Mouse (Mus musculus) kidney, embryonic 15.5 days (tissue): ENCODE measurements at regions not wholly inside any gene's neighbourhood (a gene's known extent, or its start where the extent isn't known, plus 50 kb on each side); places are given as distances from the start of the nearest gene placed in this dataset.

ENCODE experiments used
- ATAC-seq: fragments of 200-750 bp; cut with Nextera tagmentation; replicated peaks from 2 replicates; pipeline ENCODE4 v1.8.0; 2017; ENCODE audit warnings: moderate TSS enrichment; ENCODE audit not compliant: low FRiP score
- H3K27ac ChIP-seq: fragments of 300-500 bp; sonication (generic); 2 replicates; pipeline ENCODE4 v1.5.1; 2015; ENCODE audit warnings: mild to moderate bottlenecking, inconsistent platforms
- H3K27me3 ChIP-seq: fragments of 300-500 bp; sonication (generic); 2 replicates; pipeline ENCODE4 v1.6.1; 2015; ENCODE audit warnings: inconsistent platforms
- H3K36me3 ChIP-seq: fragments of 300-500 bp; sonication (generic); 2 replicates; pipeline ENCODE4 v1.6.1; 2015; ENCODE audit warnings: inconsistent platforms
- H3K4me1 ChIP-seq: fragments of 300-500 bp; sonication (generic); 2 replicates; pipeline ENCODE4 v1.6.1; 2015; ENCODE audit warnings: inconsistent platforms
- H3K4me2 ChIP-seq: fragments of 300-500 bp; sonication (generic); 2 replicates; pipeline ENCODE4 v1.6.1; 2015; ENCODE audit warnings: moderate library complexity, mild to moderate bottlenecking, inconsistent platforms
- H3K4me3 ChIP-seq: fragments of 300-500 bp; sonication (generic); replicated peaks from 2 replicates; pipeline ENCODE4 v1.5.1; 2015; ENCODE audit warnings: mild to moderate bottlenecking, inconsistent platforms
- H3K9ac ChIP-seq: fragments of 300-500 bp; sonication (generic); 2 replicates; pipeline ENCODE4 v1.6.1; 2015; ENCODE audit warnings: mild to moderate bottlenecking, inconsistent platforms
- H3K9me3 ChIP-seq: fragments of 300-500 bp; sonication (generic); replicated peaks from 2 replicates; pipeline ENCODE4 v1.6.1; 2016; ENCODE audit warnings: inconsistent platforms
- WGBS: fragments of 180-500 bp; shearing (Covaris S2); methylation state at CpG from one replicate; pipeline ENCODE4 v1.1.7; 2015; ENCODE audit warnings: mixed read lengths; 5-methylcytosine and 5-hydroxymethylcytosine counted together

DNA sequence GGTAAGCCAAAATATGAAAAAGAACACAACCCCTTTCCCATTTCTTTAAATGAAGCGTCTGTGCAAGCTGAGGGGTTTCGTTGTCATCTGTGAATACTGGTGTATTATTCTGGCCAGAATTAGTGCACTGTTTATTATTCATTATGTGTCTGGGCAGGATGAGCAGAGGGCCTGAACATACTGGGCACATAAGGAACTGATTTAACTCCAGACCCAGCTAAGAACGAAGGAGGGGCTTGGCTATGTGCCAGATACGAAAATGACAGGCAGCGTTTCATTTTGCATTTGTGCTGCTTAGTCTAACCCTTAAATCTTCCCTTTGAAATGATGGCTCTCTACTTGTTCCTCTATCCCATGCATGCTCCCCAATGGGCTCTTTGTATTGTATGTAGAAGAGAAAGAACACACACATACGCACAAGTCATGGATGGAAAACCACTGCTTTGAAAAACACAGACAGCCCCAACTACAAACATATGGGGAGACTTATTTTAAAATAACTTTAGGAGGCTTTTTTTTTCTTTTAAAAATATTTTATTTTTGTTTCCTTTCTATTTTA lies 213.4 kb upstream of the Dcn start:
- H3K27ac ChIP-seq = no peak overlapping the region
- H3K36me3 ChIP-seq = no peaks in the 10 kb centered on the region
- no peak overlapping the region for H3K4me3 ChIP-seq
- no peak overlapping the region for H3K9ac ChIP-seq
- no peak for ATAC-seq
- no peaks in the 10 kb centered on the region for H3K4me1 ChIP-seq
- no peak overlapping the region for H3K4me2 ChIP-seq
- no peaks in the 10 kb centered on the region for H3K9me3 ChIP-seq
- 74% methylated on average over 6 of the region's 6 CpGs for WGBS
- no peaks in the 10 kb centered on the region for H3K27me3 ChIP-seq

DNA sequence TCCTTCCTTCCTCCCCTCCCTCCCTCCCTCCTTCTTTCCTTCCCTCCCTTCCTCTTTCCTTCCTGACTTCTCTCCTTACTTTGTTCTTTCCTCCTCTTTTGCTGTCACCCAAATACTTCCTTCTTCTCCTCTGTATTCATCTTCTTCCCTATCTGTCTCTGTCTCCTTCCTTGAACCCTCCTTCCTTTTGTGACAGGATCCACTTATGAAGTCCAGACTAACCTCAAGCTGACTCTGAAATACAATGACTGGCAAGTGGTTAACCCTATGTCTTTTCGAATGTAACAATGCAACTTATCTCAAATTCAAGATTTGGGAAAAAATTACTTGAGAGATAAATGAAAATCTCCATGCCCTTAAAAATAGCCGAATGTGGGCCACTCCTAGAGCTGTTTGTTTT lies 197.0 kb upstream of the Dcn start:
- Histone ChIP-seq H3K9me3 (no peaks in the 10 kb centered on the region), H3K4me1 (no peaks in the 10 kb centered on the region), H3K9ac (no peak overlapping the region), H3K27ac (no peak overlapping the region), H3K4me3 (no peak overlapping the region), H3K27me3 (no peaks in the 10 kb centered on the region), H3K36me3 (no peaks in the 10 kb centered on the region), H3K4me2 (no peak overlapping the region)
- ATAC-seq = no peak
- 60% methylated on average over 2 of the region's 2 CpGs for WGBS

DNA sequence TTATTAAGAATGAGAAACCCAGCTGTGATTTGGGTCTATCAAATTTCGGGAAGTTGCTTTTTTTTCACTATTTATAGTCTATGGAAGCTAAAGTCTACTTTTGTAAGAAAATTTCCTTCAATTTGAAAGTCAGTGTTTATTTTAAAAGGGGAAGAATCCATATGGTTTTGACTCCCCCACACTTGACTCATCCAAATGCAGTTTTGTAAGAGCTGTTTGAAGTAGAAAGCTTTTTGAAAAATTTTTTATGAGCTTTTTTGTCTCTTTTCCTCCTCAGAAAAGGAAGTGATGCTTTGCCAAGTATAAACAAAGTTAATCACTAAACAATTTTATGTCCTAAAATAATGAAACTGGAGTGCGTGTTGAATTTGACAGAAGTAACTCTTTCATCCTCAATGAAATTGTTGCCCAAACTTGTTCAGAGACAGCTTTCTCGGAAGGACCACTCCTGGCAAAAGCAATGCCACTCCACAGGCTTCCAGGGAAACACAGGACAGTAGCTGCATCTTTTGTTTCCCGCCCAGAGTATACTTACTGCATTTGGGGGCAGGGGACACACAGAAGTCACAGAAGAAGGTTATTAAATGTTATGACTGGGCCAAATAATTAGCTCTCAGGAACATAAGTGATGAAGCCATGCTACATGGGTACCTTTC lies 196.4 kb upstream of the Dcn start:
- Histone ChIP-seq H3K4me1 (no peaks in the 10 kb centered on the region), H3K9ac (no peak overlapping the region), H3K27me3 (no peaks in the 10 kb centered on the region), H3K9me3 (no peaks in the 10 kb centered on the region), H3K4me3 (no peak overlapping the region), H3K36me3 (no peaks in the 10 kb centered on the region), H3K27ac (peak overlapping the region; percentile 43; the same call in 1 of the 2 replicates), H3K4me2 (no peak overlapping the region)
- ATAC-seq = no peak
- 61% methylated on average over 4 of the region's 4 CpGs for WGBS

DNA sequence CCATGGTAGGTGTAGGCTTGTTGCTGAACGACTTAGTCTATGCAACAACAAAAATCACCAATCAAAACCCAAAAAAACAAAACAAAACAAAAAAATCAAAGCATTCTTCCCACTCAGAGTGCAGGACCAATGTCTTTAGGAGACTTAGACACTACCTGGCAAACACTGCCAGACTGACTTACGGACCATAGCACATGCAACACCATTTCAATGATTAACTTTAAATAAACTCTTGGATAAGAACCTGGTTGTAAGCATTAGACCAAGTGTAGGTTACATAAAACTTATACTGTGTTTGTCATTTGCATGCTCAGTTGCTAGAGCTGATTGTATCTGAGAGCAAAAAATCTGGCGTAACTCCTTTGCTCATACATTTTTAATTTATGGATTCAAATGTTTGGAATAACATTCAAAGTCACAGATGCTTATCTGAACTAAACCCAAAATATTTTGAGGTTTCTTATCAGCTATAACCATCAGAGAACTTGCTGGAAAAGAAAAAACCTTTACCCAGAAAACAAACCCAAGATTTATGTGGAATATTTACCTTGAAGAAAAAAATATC lies 174.5 kb upstream of the Dcn start:
- H3K4me2 ChIP-seq = no peak overlapping the region
- H3K36me3 ChIP-seq = no peaks in the 10 kb centered on the region
- H3K4me3 ChIP-seq = no peak overlapping the region
- no peak overlapping the region for H3K9ac ChIP-seq
- ATAC-seq = peak; percentile 49; the same call in 1 of the 2 replicates
- WGBS = 57% methylated on average over 3 of the region's 3 CpGs
- no peaks in the 10 kb centered on the region for H3K27me3 ChIP-seq
- no peaks in the 10 kb centered on the region for H3K9me3 ChIP-seq
- 0 out of 2 replicates have a peak, but pooled peaks cover 2% of the 10 kb centered on the region for H3K4me1 ChIP-seq
- peak overlapping the region; percentile 60 for H3K27ac ChIP-seq

GRCm38 (mm10) chr10:97309580-97309979 lies 169.8 kb upstream of the Dcn start:
- H3K4me1 ChIP-seq = 0 out of 2 replicates have a peak, but pooled peaks cover 7% of the 10 kb centered on the region
- H3K27ac ChIP-seq = no peak overlapping the region
- no peaks in the 10 kb centered on the region for H3K9me3 ChIP-seq
- no peak overlapping the region for H3K4me3 ChIP-seq
- H3K36me3 ChIP-seq = no peaks in the 10 kb centered on the region
- no peak for ATAC-seq
- no peaks in the 10 kb centered on the region for H3K27me3 ChIP-seq
- H3K9ac ChIP-seq = no peak overlapping the region
- 93% methylated on average over 5 of the region's 5 CpGs for WGBS
- H3K4me2 ChIP-seq = no peak overlapping the region

GRCm38 (mm10) chr10:97312509-97312908 lies 166.9 kb upstream of the Dcn start:
- 30% methylated on average over 12 of the region's 12 CpGs for WGBS
- Histone ChIP-seq H3K9me3 (no peaks in the 10 kb centered on the region), H3K4me2 (peak overlapping the region; percentile 74), H3K36me3 (no peaks in the 10 kb centered on the region), H3K27ac (peak overlapping the region; percentile 97; the same call in 1 of the 2 replicates), H3K9ac (no peak overlapping the region), H3K4me1 (0 out of 2 replicates have a peak, but pooled peaks cover 7% of the 10 kb centered on the region), H3K27me3 (no peaks in the 10 kb centered on the region), H3K4me3 (peak overlapping the region; percentile 56)
- peak; percentile 6 for ATAC-seq

GRCm38 (mm10) chr10:97312978-97313377 lies 166.4 kb upstream of the Dcn start:
- WGBS = 1% methylated on average over 17 of the region's 17 CpGs
- Histone ChIP-seq H3K27ac (peak overlapping the region; percentile 97), H3K9me3 (no peaks in the 10 kb centered on the region), H3K27me3 (no peaks in the 10 kb centered on the region), H3K4me3 (peak overlapping the region; percentile 56), H3K36me3 (no peaks in the 10 kb centered on the region), H3K4me1 (0 out of 2 replicates have a peak, but pooled peaks cover 7% of the 10 kb centered on the region), H3K9ac (peak overlapping the region; percentile 58), H3K4me2 (peak overlapping the region; percentile 74)
- ATAC-seq = peak; percentile 94

DNA sequence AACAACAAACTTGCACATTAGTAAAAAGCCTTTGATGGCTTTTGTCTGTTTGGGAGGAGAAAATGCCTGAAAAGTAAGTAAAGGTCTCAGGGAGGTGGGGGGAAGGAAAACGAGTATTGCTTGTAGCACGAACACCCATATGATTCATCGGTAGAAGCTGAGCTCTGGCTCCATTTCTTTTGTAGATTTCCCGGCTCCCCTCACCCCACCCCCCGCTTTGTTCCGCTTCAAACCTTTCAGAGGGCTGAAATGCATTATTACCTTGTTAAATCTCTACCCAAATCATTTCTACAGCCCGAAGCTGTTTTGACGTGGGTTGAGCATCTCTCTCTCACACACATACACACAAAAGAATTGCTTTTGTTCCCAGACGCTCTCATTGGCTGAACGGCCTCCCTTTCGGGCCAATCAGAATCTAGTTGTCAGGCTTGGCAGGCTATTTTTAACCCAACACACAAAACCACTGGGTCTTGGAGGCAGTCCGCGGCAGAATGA lies 166.0 kb upstream of the Dcn start:
- H3K9ac ChIP-seq = peak overlapping the region; percentile 58
- H3K4me3 ChIP-seq = peak overlapping the region; percentile 56
- under 1% methylated on average over 13 of the region's 13 CpGs for WGBS
- H3K4me1 ChIP-seq = 0 out of 2 replicates have a peak, but pooled peaks cover 7% of the 10 kb centered on the region
- no peaks in the 10 kb centered on the region for H3K36me3 ChIP-seq
- ATAC-seq = peak; percentile 98
- no peaks in the 10 kb centered on the region for H3K27me3 ChIP-seq
- peak overlapping the region; percentile 97 for H3K27ac ChIP-seq
- no peaks in the 10 kb centered on the region for H3K9me3 ChIP-seq
- H3K4me2 ChIP-seq = peak overlapping the region; percentile 74

GRCm38 (mm10) chr10:97332639-97333038 lies 146.8 kb upstream of the Dcn start:
- no peaks in the 10 kb centered on the region for H3K4me1 ChIP-seq
- no peaks in the 10 kb centered on the region for H3K9me3 ChIP-seq
- H3K36me3 ChIP-seq = no peaks in the 10 kb centered on the region
- no peak for ATAC-seq
- H3K4me3 ChIP-seq = no peak overlapping the region
- no peaks in the 10 kb centered on the region for H3K27me3 ChIP-seq
- H3K9ac ChIP-seq = no peak overlapping the region
- H3K27ac ChIP-seq = no peak overlapping the region
- no peak overlapping the region for H3K4me2 ChIP-seq
- WGBS = 72% methylated on average over 2 of the region's 2 CpGs

GRCm38 (mm10) chr10:97334044-97334443 lies 145.4 kb upstream of the Dcn start:
- H3K4me2 ChIP-seq = no peak overlapping the region
- H3K9ac ChIP-seq = no peak overlapping the region
- H3K9me3 ChIP-seq = no peaks in the 10 kb centered on the region
- ATAC-seq = no peak
- no peaks in the 10 kb centered on the region for H3K27me3 ChIP-seq
- no peak overlapping the region for H3K4me3 ChIP-seq
- peaks cover 7% of the 10 kb centered on the region for H3K4me1 ChIP-seq
- H3K27ac ChIP-seq = no peak overlapping the region
- no peaks in the 10 kb centered on the region for H3K36me3 ChIP-seq

GRCm38 (mm10) chr10:97334606-97335150 lies 144.7 kb upstream of the Dcn start:
- H3K9me3 ChIP-seq = no peaks in the 10 kb centered on the region
- no peak overlapping the region for H3K27ac ChIP-seq
- no peak overlapping the region for H3K4me3 ChIP-seq
- no peak overlapping the region for H3K9ac ChIP-seq
- H3K36me3 ChIP-seq = no peaks in the 10 kb centered on the region
- H3K27me3 ChIP-seq = no peaks in the 10 kb centered on the region
- peaks cover 7% of the 10 kb centered on the region for H3K4me1 ChIP-seq
- no peak overlapping the region for H3K4me2 ChIP-seq
- whole genome bisulfite sequencing = 76% methylated on average over 9 of the region's 9 CpGs
- ATAC-seq = no peak

- Histone ChIP-seq H3K9ac (no peak overlapping the region), H3K27ac (0 out of 2 replicates have a peak overlapping the region, but pooled peaks have one; percentile 32), H3K4me1 (peaks cover 7% of the 10 kb centered on the region), H3K36me3 (no peaks in the 10 kb centered on the region), H3K4me3 (no peak overlapping the region), H3K4me2 (no peak overlapping the region), H3K27me3 (no peaks in the 10 kb centered on the region), H3K9me3 (no peaks in the 10 kb centered on the region)
- peak; percentile 87 for ATAC-seq
- 38% methylated on average over 6 of the region's 6 CpGs for WGBS
These were observed 141.2 kb upstream of the Dcn start for GRCm38 (mm10) chr10:97338033-97338692.
